Mouse (Mus musculus) embryonic facial prominence, embryonic 14.5 days (tissue): ENCODE data around the gene Cdh12. TPM values are rescaled to one million over a fixed set of nuclear protein-coding genes. Genes with fewer than 3 reads are reported as not detected.
"Not testable (repeated sequence)": the region's sequence is repeated elsewhere in the genome, so short reads cannot be mapped to it uniquely, and the experiment has no call there.

Source experiments
- ATAC-seq: fragments of 200-750 bp; cut with Nextera tagmentation; 2 replicates; pipeline ENCODE4 v1.8.0; 2017; ENCODE audit warnings: low read depth, moderate number of reproducible peaks, moderate TSS enrichment
- DNase-seq: peaks from one replicate; pipeline ENCODE4 v3.0.0-alpha.2; 2015; ENCODE audit warnings: low spot score
- H3K27ac ChIP-seq: fragments of 300-500 bp; sonication (generic); replicated peaks from 2 replicates; pipeline ENCODE4 v1.5.1; 2014; ENCODE audit warnings: low read depth, mild to moderate bottlenecking, low read length, moderate library complexity
- H3K27me3 ChIP-seq: fragments of 300-500 bp; sonication (generic); replicated peaks from 2 replicates; pipeline ENCODE4 v1.6.1; 2014; ENCODE audit warnings: low read length; ENCODE audit not compliant: control insufficient read depth, insufficient read depth
- H3K36me3 ChIP-seq: fragments of 300-500 bp; sonication (generic); 2 replicates; pipeline ENCODE4 v1.6.1; 2014; ENCODE audit warnings: low read length, mixed read lengths; ENCODE audit not compliant: control insufficient read depth, insufficient read depth
- H3K4me1 ChIP-seq: fragments of 300-500 bp; sonication (generic); 2 replicates; pipeline ENCODE4 v1.6.1; 2014; ENCODE audit warnings: antibody characterized with exemption, low read length; ENCODE audit not compliant: control insufficient read depth, insufficient read depth
- H3K4me2 ChIP-seq: fragments of 300-500 bp; sonication (generic); 2 replicates; pipeline ENCODE4 v1.6.1; 2014; ENCODE audit warnings: low read depth, mild to moderate bottlenecking, low read length, moderate library complexity, mixed read lengths
- H3K4me3 ChIP-seq: fragments of 300-500 bp; sonication (generic); 2 replicates; pipeline ENCODE4 v1.5.1; 2014; ENCODE audit warnings: low read depth, mild to moderate bottlenecking, low read length
- H3K9ac ChIP-seq: fragments of 300-500 bp; sonication (generic); 2 replicates; pipeline ENCODE4 v1.6.1; 2014; ENCODE audit warnings: low read depth, mild to moderate bottlenecking, low read length, moderate library complexity, mixed read lengths
- H3K9me3 ChIP-seq: fragments of 300-500 bp; sonication (generic); 2 replicates; pipeline ENCODE4 v1.6.1; 2016; ENCODE audit warnings: low read length; ENCODE audit not compliant: control insufficient read depth
- WGBS: fragments of 180-500 bp; shearing (Covaris S2); extraction: QIAGEN DNeasy Blood & Tissue Kit; methylation state at CpG from one replicate; pipeline ENCODE4 v1.1.7; 2014; 5-methylcytosine and 5-hydroxymethylcytosine counted together
- polyA plus RNA-seq: library from polyadenylated mRNA; unstranded; fragments of >200 nt; fragmentation: Nextera tagmentation; extraction: Ambion mirVana; gene quantifications from 2 replicates; pipeline ENCODE4 v1.2.1, GENCODE M21; 2014

Gene Cdh12
- polyA plus RNA-seq, 1 experiment from 2014 or later, result 1.1 TPM

DNA sequence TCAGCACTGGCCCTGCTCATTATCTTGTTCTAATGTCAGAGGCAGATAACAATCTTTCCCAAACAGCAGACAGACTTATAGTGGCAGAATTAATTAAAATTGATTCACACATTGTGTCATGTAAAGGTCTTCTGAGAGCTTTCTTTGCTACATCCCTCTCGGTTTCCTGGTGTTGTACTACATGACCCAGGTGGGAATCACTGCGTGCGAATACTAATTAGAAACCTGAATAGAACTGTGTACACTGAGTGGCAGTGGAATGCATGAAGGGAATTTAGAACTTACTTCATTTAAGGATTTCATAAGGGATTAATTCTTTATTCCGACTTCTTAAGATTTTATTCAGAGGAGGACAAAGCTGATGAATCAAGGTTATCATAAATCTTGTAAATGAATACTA, 121.9 kb downstream of the Cdh12 start:
- DNase-seq (no peak), ATAC-seq (no peak)
- H3K9ac ChIP-seq, result no peak overlapping the region
- no peaks in the 10 kb centered on the region for H3K27me3 ChIP-seq
- no peaks in the 10 kb centered on the region for H3K36me3 ChIP-seq
- no peak overlapping the region for H3K27ac ChIP-seq
- no peak overlapping the region for H3K4me3 ChIP-seq
- no peaks in the 10 kb centered on the region for H3K9me3 ChIP-seq
- 79% methylated on average over 4 of the region's 4 CpGs for WGBS
- no peak overlapping the region for H3K4me2 ChIP-seq
- H3K4me1 ChIP-seq, result no peaks in the 10 kb centered on the region

DNA sequence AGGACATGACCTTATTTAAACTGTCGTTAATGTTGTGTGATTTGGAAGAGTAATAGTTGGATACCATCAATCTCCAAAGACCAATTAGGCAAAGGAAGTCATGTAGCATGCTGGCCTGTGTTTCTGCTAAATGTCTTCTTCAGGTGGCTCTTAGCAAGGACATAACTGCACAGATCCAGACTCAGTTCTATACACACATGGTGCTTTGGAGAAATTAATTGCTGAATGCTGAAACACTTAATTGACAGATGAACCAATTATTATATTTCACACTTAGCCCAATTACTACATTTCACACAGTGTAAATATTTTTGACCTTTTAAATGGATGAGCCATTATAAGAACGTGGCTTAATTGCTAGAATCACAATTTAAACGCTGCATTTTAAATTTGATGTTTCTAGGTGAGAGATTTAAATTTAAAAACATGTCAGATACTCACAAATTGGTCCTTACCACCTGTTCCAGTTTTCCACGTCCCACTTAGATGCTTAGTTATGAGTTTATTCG, 133.6 kb downstream of the Cdh12 start:
- 63% methylated on average over 5 of the region's 5 CpGs for WGBS

DNA sequence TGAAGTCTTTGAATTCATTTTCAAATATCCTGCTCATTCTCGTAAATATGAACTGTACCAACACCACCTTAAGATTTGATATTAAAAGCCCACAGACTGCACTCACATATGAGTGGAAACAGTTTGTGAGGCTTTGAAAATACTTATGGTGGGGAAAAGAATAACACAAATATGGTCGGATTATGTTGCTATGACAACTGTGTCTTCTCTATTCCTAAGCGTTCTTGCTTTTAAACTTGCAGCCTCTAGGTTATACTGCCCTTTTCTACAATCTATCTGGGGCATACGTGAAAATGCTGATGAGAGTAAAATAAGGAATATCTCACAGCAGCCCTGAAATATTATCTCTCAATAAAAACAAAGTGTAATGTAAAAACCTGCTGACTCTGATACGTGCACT, 142.5 kb downstream of the Cdh12 start:
- no peak overlapping the region for H3K9ac ChIP-seq
- no peak overlapping the region for H3K4me2 ChIP-seq
- H3K27ac ChIP-seq, result no peak overlapping the region
- 66% methylated on average over 5 of the region's 5 CpGs for WGBS
- H3K36me3 ChIP-seq, result no peaks in the 10 kb centered on the region
- no peak overlapping the region for H3K4me3 ChIP-seq
- H3K9me3 ChIP-seq, result no peaks in the 10 kb centered on the region
- no peaks in the 10 kb centered on the region for H3K27me3 ChIP-seq
- ATAC-seq (no peak), DNase-seq (no peak)
- no peaks in the 10 kb centered on the region for H3K4me1 ChIP-seq

More for the DNA sequence above, 133.6 kb downstream of the Cdh12 start:
- ATAC-seq (no peak), DNase-seq (no peak)
- Histone ChIP-seq H3K27me3 (no peaks in the 10 kb centered on the region), H3K9me3 (no peaks in the 10 kb centered on the region), H3K36me3 (no peaks in the 10 kb centered on the region), H3K4me1 (no peaks in the 10 kb centered on the region), H3K27ac (no peak overlapping the region), H3K4me3 (no peak overlapping the region), H3K9ac (no peak overlapping the region), H3K4me2 (no peak overlapping the region)

DNA sequence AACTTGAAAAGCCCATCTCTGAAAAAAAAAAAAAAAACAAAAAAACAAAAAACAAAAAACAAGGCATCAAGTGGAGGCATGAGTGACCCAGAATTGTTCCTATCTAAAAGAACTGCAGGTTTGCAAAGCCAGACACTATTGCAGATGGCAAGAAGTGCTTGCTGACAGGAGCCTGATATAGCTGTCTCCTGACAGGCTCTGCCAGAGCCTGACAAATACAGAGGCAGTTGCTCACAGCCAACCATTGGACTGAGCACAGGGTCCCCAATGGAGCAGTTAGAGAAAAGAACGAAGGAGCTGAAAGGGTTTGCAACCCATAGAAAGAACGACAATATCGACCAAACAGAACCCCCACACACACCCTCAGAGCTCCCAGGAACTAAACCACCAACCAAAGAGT, 156.7 kb downstream of the Cdh12 start:
- not testable (repeated sequence) for H3K27ac ChIP-seq, DNase-seq, H3K27me3 ChIP-seq, H3K4me1 ChIP-seq, H3K9ac ChIP-seq, H3K4me2 ChIP-seq, H3K9me3 ChIP-seq, ATAC-seq, H3K4me3 ChIP-seq, H3K36me3 ChIP-seq
- 82% methylated on average over 3 of the region's 3 CpGs for WGBS

DNA sequence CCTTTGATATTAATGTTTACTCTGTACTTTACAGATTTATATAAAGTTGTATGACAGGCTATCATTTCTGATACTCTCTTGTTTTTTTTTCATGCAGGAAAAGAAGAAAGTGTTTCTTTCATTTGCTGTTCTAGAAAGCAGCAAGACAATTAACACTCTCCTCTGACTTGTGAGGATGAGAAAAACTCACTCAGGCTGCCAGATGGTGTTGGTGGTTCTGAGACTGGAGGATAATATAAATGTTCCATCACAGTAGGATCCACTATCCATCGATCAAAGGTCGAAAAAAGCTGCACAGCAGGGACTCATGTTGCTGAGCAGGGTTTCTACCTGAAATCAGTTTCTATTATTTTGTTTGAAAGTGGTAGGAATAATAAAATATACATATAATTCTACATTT, 185.5 kb downstream of the Cdh12 start:
- no peak for ATAC-seq
- Histone ChIP-seq H3K9me3 (no peaks in the 10 kb centered on the region), H3K27me3 (no peaks in the 10 kb centered on the region), H3K36me3 (no peaks in the 10 kb centered on the region), H3K27ac (no peak overlapping the region), H3K9ac (no peak overlapping the region), H3K4me3 (no peak overlapping the region), H3K4me1 (no peaks in the 10 kb centered on the region), H3K4me2 (no peak overlapping the region)
- no peak for DNase-seq
- WGBS, result 79% methylated on average over 2 of the region's 2 CpGs

DNA sequence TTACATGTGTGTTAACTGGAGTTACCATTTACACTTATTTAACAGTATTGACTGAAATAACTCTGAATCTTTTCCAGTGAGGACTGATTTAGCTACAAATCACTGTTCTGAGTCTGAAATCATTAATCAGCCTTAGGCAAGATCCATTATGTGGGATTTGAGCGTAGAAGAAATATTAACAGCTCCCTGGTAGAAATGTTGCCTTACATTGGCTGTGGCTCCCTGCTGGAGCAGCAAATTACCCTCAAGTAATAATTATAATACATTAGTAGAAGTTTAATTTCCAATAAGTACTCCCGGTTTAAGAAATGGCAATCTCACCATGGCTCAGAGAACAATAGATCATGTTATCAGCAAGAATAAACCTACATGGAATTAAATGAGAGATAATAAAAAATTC, 190.1 kb downstream of the Cdh12 start:
- Histone ChIP-seq H3K9ac (no peak overlapping the region), H3K4me2 (no peak overlapping the region), H3K4me3 (no peak overlapping the region), H3K27ac (no peak overlapping the region), H3K9me3 (no peaks in the 10 kb centered on the region), H3K4me1 (no peaks in the 10 kb centered on the region), H3K36me3 (no peaks in the 10 kb centered on the region), H3K27me3 (no peaks in the 10 kb centered on the region)
- DNase-seq, result no peak
- WGBS, result 75% methylated on average over 2 of the region's 2 CpGs
- no peak for ATAC-seq

DNA sequence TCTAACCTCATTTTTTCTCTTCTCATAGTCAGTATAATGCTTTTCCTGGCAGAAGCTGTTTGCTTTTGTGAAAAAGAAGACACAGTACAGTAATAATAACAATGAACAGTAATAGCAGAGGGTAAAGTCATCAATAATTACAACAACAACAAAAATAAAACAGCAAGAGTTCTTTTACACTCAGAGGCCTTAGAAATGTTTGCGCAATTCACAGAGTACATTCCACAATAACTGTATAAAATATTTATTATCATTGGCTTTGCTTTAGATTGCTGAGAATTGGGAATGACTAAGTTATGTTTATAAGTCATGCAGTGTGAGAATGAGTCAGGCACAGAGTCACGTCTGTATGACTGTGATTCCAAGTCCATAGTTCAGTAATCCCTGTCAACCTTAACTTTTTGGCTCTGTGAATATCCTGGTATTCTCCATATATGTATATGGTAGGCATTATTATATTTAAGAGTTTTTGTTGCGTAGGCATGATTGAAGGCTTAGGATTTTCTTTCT, 193.9 kb downstream of the Cdh12 start:
- ATAC-seq (no peak), DNase-seq (no peak)
- no peaks in the 10 kb centered on the region for H3K9me3 ChIP-seq
- no peak overlapping the region for H3K4me2 ChIP-seq
- H3K4me1 ChIP-seq, result no peaks in the 10 kb centered on the region
- H3K27me3 ChIP-seq, result no peaks in the 10 kb centered on the region
- H3K9ac ChIP-seq, result no peak overlapping the region
- H3K4me3 ChIP-seq, result no peak overlapping the region
- no peak overlapping the region for H3K27ac ChIP-seq
- H3K36me3 ChIP-seq, result no peaks in the 10 kb centered on the region
- 85% methylated on average over 3 of the region's 3 CpGs for WGBS

DNA sequence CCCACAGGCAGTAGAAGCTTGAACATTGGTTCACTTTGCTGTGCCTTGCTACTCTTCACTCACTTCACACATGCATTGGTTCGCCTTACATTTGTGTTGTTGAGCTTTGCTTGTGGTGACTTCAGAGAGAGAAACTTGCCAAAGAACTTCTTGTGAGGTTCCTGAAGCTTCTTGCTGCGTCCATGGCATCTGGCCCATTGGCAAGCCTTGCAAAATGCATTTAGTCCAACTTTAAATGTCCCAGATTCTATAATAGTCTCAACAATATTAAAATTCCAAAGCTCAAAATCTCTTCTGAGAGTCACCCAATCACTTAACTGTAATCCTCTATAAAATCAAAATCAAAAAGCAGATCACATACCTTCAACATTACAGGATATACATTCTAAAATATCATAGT, 211.2 kb downstream of the Cdh12 start:
- no peak overlapping the region for H3K9ac ChIP-seq
- 72% methylated on average over 2 of the region's 2 CpGs for WGBS
- no peaks in the 10 kb centered on the region for H3K4me1 ChIP-seq
- DNase-seq (peak; percentile 17), ATAC-seq (no peak)
- H3K4me2 ChIP-seq, result no peak overlapping the region
- no peaks in the 10 kb centered on the region for H3K36me3 ChIP-seq
- no peak overlapping the region for H3K4me3 ChIP-seq
- no peak overlapping the region for H3K27ac ChIP-seq
- H3K27me3 ChIP-seq, result no peaks in the 10 kb centered on the region
- H3K9me3 ChIP-seq, result no peaks in the 10 kb centered on the region

DNA sequence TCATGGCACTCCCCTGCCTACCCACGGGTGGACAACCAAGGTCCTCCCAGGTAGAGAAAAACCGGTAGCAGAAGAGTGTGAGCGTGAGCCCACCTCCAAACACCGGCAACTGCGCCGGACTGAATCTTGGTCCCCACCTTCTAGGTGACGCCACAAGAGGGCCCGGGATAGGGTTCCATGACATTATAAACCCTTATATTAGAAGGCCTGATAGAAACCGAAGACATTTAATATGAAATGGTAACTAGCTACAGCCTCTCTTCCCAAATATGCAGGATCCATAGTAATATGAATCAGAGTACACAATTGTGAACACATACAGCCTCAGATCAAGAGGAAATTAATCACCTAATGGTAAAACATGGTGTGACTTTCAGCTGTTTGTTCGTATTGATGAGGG, 217.6 kb downstream of the Cdh12 start, which contains the start of gene Acot10:
TSS of gene Acot10 (minus strand) at position 101 of the 400 bp plus-strand sequence.
- Histone ChIP-seq H3K4me3 (no peak within 1 kb of the TSS), H3K27me3 (no peaks in the 10 kb centered on the region), H3K4me2 (no peak within 1 kb of the TSS), H3K4me1 (no peaks in the 10 kb centered on the region), H3K36me3 (no peaks in the 10 kb centered on the region), H3K27ac (no peak within 1 kb of the TSS), H3K9ac (no peak within 1 kb of the TSS), H3K9me3 (no peaks in the 10 kb centered on the region)
- DNase-seq (no peak), ATAC-seq (no peak)
- 91% methylated on average over 10 of the region's 10 CpGs for WGBS
